Mouse (Mus musculus): ENCODE results near the gene Mrc1.

DNA sequence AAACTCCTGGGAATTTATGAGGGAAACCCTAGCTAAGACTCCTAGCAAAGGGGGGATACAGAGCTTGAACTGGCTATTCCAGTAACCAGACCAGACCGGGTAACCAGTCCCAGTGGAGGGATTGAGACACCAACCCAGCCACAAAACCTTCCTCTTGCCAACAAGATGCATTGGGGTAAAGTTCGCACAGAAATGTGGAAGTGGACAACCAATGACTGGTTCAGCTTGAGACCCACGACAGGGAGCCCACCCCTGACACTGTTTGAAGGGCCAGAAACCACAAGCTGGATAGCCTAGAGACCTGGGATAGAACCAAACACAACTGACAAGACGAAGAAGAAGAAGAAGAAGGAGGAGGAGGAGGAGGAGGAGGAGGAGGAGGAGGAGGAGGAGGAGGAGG lies 4.8 kb upstream of the Mrc1 start:
- no peak for TF ChIP-seq EP300 (IDR thresholded peaks at IDR 0.05; ENCODE audit: insufficient read depth, low read depth, low read length)
- TF ChIP-seq CTCF (IDR thresholded peaks at IDR 0.05; ENCODE audit: low read depth, low read length), result no peak
- no peak for TF ChIP-seq POLR2A (IDR thresholded peaks at IDR 0.05; ENCODE audit: insufficient read depth, low read length)
